Mouse (Mus musculus) myocyte (in vitro differentiated cells): ENCODE measurements around the gene Dazap1.

ENCODE experiments used
- CEBPB ChIP-seq: IDR thresholded peaks from 2 replicates; pipeline ENCODE4 v1.6.1; 2011; ENCODE audit warnings: mild to moderate bottlenecking, moderate library complexity; ENCODE audit not compliant: poor library complexity, insufficient read depth, severe bottlenecking
- E2F4 ChIP-seq: IDR thresholded peaks from one replicate; pipeline ENCODE4 v1.6.1; 2011; ENCODE audit warnings: mild to moderate bottlenecking, control low read depth, moderate library complexity; ENCODE audit not compliant: insufficient read depth
- POLR2A ChIP-seq: IDR thresholded peaks from one replicate; pipeline ENCODE4 v1.6.1; 2011; ENCODE audit warnings: low read depth, mild to moderate bottlenecking, control low read depth, moderate library complexity; ENCODE audit not compliant: insufficient read length
- POLR2AphosphoS2 ChIP-seq: IDR thresholded peaks from one replicate; pipeline ENCODE4 v1.6.1; 2011; ENCODE audit warnings: low read depth, control low read depth; ENCODE audit not compliant: insufficient read length

DNA sequence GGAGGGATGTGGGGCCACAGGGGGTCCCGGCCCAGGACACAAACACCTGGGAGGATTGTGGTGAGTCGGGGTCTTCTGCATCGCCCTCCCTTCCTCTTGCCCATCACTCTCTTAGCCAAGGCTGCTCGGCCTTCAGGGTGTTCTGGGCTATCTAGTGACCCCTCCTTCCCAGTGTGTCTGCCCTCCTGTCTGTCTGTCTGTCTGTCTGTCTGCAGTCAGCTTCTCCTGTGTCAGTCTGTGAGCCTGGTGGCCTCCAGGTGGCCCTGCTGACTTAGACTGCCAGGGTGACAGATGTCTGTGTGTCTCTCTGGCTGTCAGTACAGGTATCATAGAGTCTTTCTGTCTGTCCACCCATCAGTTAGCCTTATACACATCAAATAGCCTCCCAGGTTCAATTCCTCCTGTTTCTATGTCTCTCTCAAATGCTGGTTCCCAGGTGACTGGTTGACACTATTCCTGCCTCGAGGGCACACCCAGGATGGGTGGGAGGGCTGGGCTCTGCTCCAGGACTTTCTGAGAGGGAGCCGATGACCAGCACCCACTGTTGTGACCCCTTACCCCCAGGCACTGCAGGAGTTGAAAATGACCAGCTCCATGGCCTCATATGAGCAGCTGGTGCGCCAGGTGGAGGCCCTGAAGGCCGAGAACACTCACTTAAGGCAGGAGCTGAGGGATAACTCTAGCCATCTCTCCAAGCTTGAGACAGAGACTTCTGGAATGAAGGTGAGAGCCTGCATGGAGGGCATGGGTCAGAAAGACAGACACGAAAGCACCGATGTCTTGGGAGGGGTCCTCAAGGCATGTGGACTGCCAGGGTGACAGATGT is 40.2 kb downstream of the Dazap1 start:
- TF ChIP-seq POLR2A (no peak), POLR2AphosphoS2 (no peak), CEBPB (no peak), E2F4 (no peak)
